Mouse (Mus musculus): ENCODE results near the gene Cdc27. TPM values are rescaled to one million over a fixed set of nuclear protein-coding genes. Genes with fewer than 3 reads are reported as not detected.

Gene Cdc27
- total RNA-seq, 2 experiments from 2014 or later: 55.9 to 57.7 TPM

GRCm38 (mm10) chr11:104461551-104461950 is 88.9 kb downstream of the Cdc27 start:
- DNase-seq (ENCODE audit: extremely low spot score in 1 of 2, low spot score in 2 of 2): peak; percentile 20 to 27

GRCm38 (mm10) chr11:104459671-104460070 is 90.7 kb downstream of the Cdc27 start:
- intact Hi-C loops (cut with DNase I): loop anchor here (2.0 kb wide), 1 partner anchor 143 kb away; no protein-coding TSS in a partner anchor
- TF ChIP-seq CTCF (IDR thresholded peaks at IDR 0.05): no peak
- Histone ChIP-seq H3K4me3 (no peak overlapping the region), H3K27ac (no peak overlapping the region)
- DNase-seq (ENCODE audit: extremely low spot score in 1 of 2, low spot score in 2 of 2): no peak

More at GRCm38 (mm10) chr11:104461551-104461950, 88.9 kb downstream of the Cdc27 start:
- H3K4me3 ChIP-seq: no peak overlapping the region
- peak; percentile 83 for TF ChIP-seq CTCF (IDR thresholded peaks at IDR 0.05)
- no peak overlapping the region for H3K27ac ChIP-seq
- intact Hi-C loops (cut with DNase I): loop anchor here (2.0 kb wide), 1 partner anchor 145 kb away; no protein-coding TSS in a partner anchor

- no peak overlapping the region for H3K4me3 ChIP-seq
- intact Hi-C loops (cut with DNase I): no loop called here
- no peak for DNase-seq (ENCODE audit: extremely low spot score in 1 of 2, low spot score in 2 of 2)
- TF ChIP-seq CTCF (IDR thresholded peaks at IDR 0.05): peak; percentile 23
- H3K27ac ChIP-seq: no peak overlapping the region
These were observed 91.9 kb downstream of the Cdc27 start for GRCm38 (mm10) chr11:104458507-104458906.

Other genes with a start within 250 kb of the Cdc27 start
- gene Kansl1, start 81.8 kb downstream of the Cdc27 start, total RNA-seq (2021): 10 to 100 TPM; 78.6 to 80.0 TPM
- 10 to 100 TPM; 21.3 to 24.5 TPM for gene Myl4, start within 50 bp of the Cdc27 start, total RNA-seq (2021)
- 1 to 10 TPM; 2.9 to 3.4 TPM for gene Itgb3, start 57.4 kb upstream of the Cdc27 start, total RNA-seq (2021)
- gene Gm11639, start 135.1 kb upstream of the Cdc27 start, total RNA-seq (2021): 1 to 10 TPM in 1 of 2 experiments, under 1 TPM in 1; 0.79 to 1.3 TPM

All from left cerebral cortex, adult 2 months (tissue).